Mouse (Mus musculus) heart, postnatal 0 days (tissue): ENCODE measurements around the gene Emp3.

Source experiments
- CTCF ChIP-seq: IDR thresholded peaks from 2 replicates; pipeline ENCODE4 v1.5.1; 2016; ENCODE audit warnings: antibody characterized with exemption, control low read depth, low read depth
- EP300 ChIP-seq: IDR thresholded peaks from 2 replicates; pipeline ENCODE4 v1.6.1; 2016; ENCODE audit warnings: antibody characterized with exemption, low read depth

- TF ChIP-seq CTCF = no peak
- TF ChIP-seq EP300 = no peak
Observed at GRCm38 (mm10) chr7:45870282-45871058, 50.7 kb downstream of the Emp3 start.
